Comparison of ENCODE assay signal across 26 mouse cellular contexts in the genomic region with DNA sequence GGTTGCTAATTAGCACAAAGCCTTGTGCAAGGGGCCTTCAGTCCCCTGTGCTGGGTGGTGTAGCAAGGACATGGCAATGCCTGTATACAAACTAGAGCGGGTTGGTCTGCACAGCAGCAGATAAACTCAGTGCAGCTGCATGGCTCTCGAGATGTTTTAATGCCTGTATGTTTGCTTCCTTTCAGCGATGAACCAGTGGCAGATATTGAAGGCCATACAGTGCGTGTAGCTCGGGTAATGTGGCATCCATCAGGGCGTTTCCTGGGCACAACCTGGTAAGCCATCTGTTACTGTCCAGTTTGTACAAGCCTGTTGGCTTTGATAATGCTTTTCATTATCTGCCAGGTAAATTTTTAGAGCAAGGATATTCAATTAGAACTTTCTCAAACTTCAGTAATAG. TPM values are rescaled to one million over a fixed set of nuclear protein-coding genes. Genes with fewer than 3 reads are reported as not detected.
"Had no signal": no experiment of that assay in that cellular context is flagged by ENCODE, and none has a peak within 500 bp of the region (broad histone marks: within the 10 kb centered on the region; RNA-seq: fewer than 3 reads in every experiment).

No protein-coding gene starts in this region.

- H3K4me1 ChIP-seq: limb, embryonic 10.5 days; limb, embryonic 13.5 days; liver, embryonic 12.5 days; liver, embryonic 15.5 days; lung, embryonic 15.5 days; midbrain, embryonic 10.5 days; midbrain, embryonic 13.5 days; neural tube, embryonic 13.5 days had no signal

- H3K27me3 ChIP-seq: limb, embryonic 13.5 days; liver, embryonic 12.5 days; liver, embryonic 15.5 days; lung, embryonic 15.5 days; megakaryocyte, embryonic 14.5 days; midbrain, embryonic 13.5 days; neural tube, embryonic 13.5 days had no signal

- H3K27ac ChIP-seq: kidney, postnatal 0 days; limb, embryonic 10.5 days; limb, embryonic 13.5 days; liver, embryonic 12.5 days; liver, embryonic 15.5 days; lung, embryonic 15.5 days; midbrain, embryonic 10.5 days; midbrain, embryonic 13.5 days; neural tube, embryonic 13.5 days had no signal

- DNase-seq: kidney, postnatal 36 days; liver; lung, adult 18-20 months; lung, postnatal 10 days; lung, postnatal 36 days; retina, postnatal 1 day; thymus, adult 2 months; thymus, postnatal 25 days had no signal

- H3K4me3 ChIP-seq: limb, embryonic 10.5 days; limb, embryonic 13.5 days; liver, embryonic 12.5 days; liver, embryonic 15.5 days; lung, embryonic 15.5 days; megakaryocyte, embryonic 14.5 days; midbrain, embryonic 10.5 days; midbrain, embryonic 13.5 days; myocyte; neural tube, embryonic 13.5 days had no signal

- ATAC-seq: liver, embryonic 12.5 days; midbrain, embryonic 13.5 days; midbrain, embryonic 16.5 days had no signal

RNA-seq across cellular contexts. Expression of a gene that starts 16.0 kb away (rescaled TPM):
- total RNA-seq: layer of hippocampus, postnatal 25 days; left cerebral cortex, adult 18-20 months; left cerebral cortex, postnatal 25 days; monocyte, adult 5-6 weeks; neutrophil, adult 5-6 weeks had no signal
- polyA plus RNA-seq: limb, embryonic 10.5 days; limb, embryonic 13.5 days; liver, embryonic 12.5 days; liver, embryonic 15.5 days; midbrain, embryonic 10.5 days; myocyte; spleen, adult 2 months had no signal

RNA-seq across cellular contexts. Expression of a gene that starts 51.6 kb away (rescaled TPM):
- total RNA-seq: monocyte, adult 5-6 weeks had no signal
